10 mouse cellular contexts compared by ENCODE assay signal in the genomic region with DNA sequence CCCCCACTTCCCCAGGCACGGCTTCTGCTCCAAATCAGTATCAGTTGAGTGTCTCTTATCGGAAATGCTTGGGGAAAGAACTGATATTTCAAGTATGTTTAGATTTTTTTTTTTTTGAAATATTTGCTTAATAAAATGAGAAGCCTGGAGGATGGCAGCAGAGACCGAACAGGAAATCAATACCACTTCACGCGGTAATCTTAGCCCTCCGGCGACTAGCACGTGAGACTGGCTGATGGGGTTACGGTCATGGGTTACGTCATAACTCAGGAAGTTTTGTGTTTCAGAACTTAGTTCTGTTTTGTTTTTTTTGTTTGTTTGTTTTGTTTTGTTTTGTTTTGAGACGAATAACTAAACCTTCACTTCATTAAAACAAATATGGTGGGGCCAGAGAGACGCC. TPM values are rescaled to one million over a fixed set of nuclear protein-coding genes. Genes with fewer than 3 reads are reported as not detected.
A peak's percentile ranks its signal among the peaks of the same experiment; 100 is the strongest.
DNase-seq lines count a peak whose midpoint lies in the region; ATAC-seq and TF ChIP-seq lines count a peak whose summit lies in the region.
"Had no signal": no experiment of that assay in that cellular context is flagged by ENCODE, and none has a peak within 500 bp of the region (broad histone marks: within the 10 kb centered on the region; RNA-seq: fewer than 3 reads in every experiment).

No protein-coding gene starts in this region.

- H3K9me3 ChIP-seq in heart, postnatal 0 days (replicated peaks; ENCODE audit: control insufficient read depth, low read length) = no peaks in the 10 kb centered on the region
- no peaks in the 10 kb centered on the region for H3K9me3 ChIP-seq in embryonic facial prominence, embryonic 12.5 days
- no peaks in the 10 kb centered on the region for H3K9me3 ChIP-seq in forebrain, postnatal 0 days (ENCODE audit: low read length)
- H3K9me3 ChIP-seq in midbrain, embryonic 16.5 days (replicated peaks; ENCODE audit: control insufficient read depth, low read length, poor library complexity, severe bottlenecking) = no peaks in the 10 kb centered on the region
- H3K9me3 ChIP-seq: liver, embryonic 12.5 days had no signal

- ATAC-seq in heart, postnatal 0 days (ENCODE audit: insufficient read depth, low read depth) = no peak
- ATAC-seq in embryonic facial prominence, embryonic 12.5 days (ENCODE audit: insufficient number of reproducible peaks, insufficient read depth, low FRiP score, low TSS enrichment) = no peak
- no peak for ATAC-seq in forebrain, postnatal 0 days
- ATAC-seq in midbrain, embryonic 16.5 days = no peak
- ATAC-seq: activated CD4-positive, CD25-positive, alpha-beta regulatory T cell, adult 4 months; liver, embryonic 12.5 days had no signal

- H3K4me1 ChIP-seq in heart, postnatal 0 days (ENCODE audit: control insufficient read depth, insufficient read depth) = 0 out of 2 replicates have a peak, but pooled peaks cover 17% of the 10 kb centered on the region
- peaks cover 22% of the 10 kb centered on the region; the same call in 1 of the 2 replicates for H3K4me1 ChIP-seq in embryonic facial prominence, embryonic 12.5 days
- peaks cover 12% of the 10 kb centered on the region; the same call in 1 of the 2 replicates for H3K4me1 ChIP-seq in forebrain, postnatal 0 days (ENCODE audit: insufficient read depth)
- peaks cover 28% of the 10 kb centered on the region for H3K4me1 ChIP-seq in midbrain, embryonic 16.5 days (ENCODE audit: control insufficient read depth, insufficient read depth, low read length)

- peak overlapping the region; percentile 5; the same call in 1 of the 2 replicates for H3K27ac ChIP-seq in heart, postnatal 0 days (ENCODE audit: low read depth)
- no peak overlapping the region for H3K27ac ChIP-seq in embryonic facial prominence, embryonic 12.5 days
- peak overlapping the region; percentile 83 for H3K27ac ChIP-seq in forebrain, postnatal 0 days (ENCODE audit: low read depth, low read length)
- peak overlapping the region; percentile 83 for H3K27ac ChIP-seq in midbrain, embryonic 16.5 days (ENCODE audit: low read length)
- H3K27ac ChIP-seq: liver, embryonic 12.5 days had no signal

- no peak overlapping the region for H3K9ac ChIP-seq in heart, postnatal 0 days (replicated peaks; ENCODE audit: low read depth, low read length)
- H3K9ac ChIP-seq in embryonic facial prominence, embryonic 12.5 days = no peak overlapping the region
- H3K9ac ChIP-seq in forebrain, postnatal 0 days = peak overlapping the region; percentile 54
- H3K9ac ChIP-seq in midbrain, embryonic 16.5 days (ENCODE audit: low read depth, low read length) = peak overlapping the region; percentile 54
- H3K9ac ChIP-seq: liver, embryonic 12.5 days had no signal

- no peaks in the 10 kb centered on the region for H3K36me3 ChIP-seq in heart, postnatal 0 days (replicated peaks; ENCODE audit: control insufficient read depth, insufficient read depth, low read length)
- H3K36me3 ChIP-seq in embryonic facial prominence, embryonic 12.5 days = no peaks in the 10 kb centered on the region
- no peaks in the 10 kb centered on the region for H3K36me3 ChIP-seq in forebrain, postnatal 0 days (ENCODE audit: insufficient read depth)
- H3K36me3 ChIP-seq in midbrain, embryonic 16.5 days (ENCODE audit: control insufficient read depth, insufficient read depth, low read length) = no peaks in the 10 kb centered on the region
- H3K36me3 ChIP-seq: liver, embryonic 12.5 days had no signal

- TF ChIP-seq CTCF in heart, postnatal 0 days (IDR thresholded peaks at IDR 0.05; ENCODE audit: low read depth) = no peak
- TF ChIP-seq CTCF in forebrain, postnatal 0 days (IDR thresholded peaks at IDR 0.05; ENCODE audit: low read depth) = no peak

- H3K4me3 ChIP-seq in heart, postnatal 0 days (ENCODE audit: low read depth, low read length) = no peak overlapping the region
- H3K4me3 ChIP-seq in embryonic facial prominence, embryonic 12.5 days = no peak overlapping the region
- peak overlapping the region; percentile 34 for H3K4me3 ChIP-seq in forebrain, postnatal 0 days (ENCODE audit: low read depth, low read length)
- peak overlapping the region; percentile 27 for H3K4me3 ChIP-seq in midbrain, embryonic 16.5 days (ENCODE audit: low read depth, low read length)
- H3K4me3 ChIP-seq: liver, embryonic 12.5 days had no signal

- TF ChIP-seq EP300 in heart, postnatal 0 days (IDR thresholded peaks at IDR 0.05; ENCODE audit: low read depth) = no peak

- H3K4me2 ChIP-seq in heart, postnatal 0 days (ENCODE audit: low read depth, low read length) = peak overlapping the region; percentile 51
- H3K4me2 ChIP-seq in embryonic facial prominence, embryonic 12.5 days (replicated peaks) = peak overlapping the region; percentile 8
- H3K4me2 ChIP-seq in forebrain, postnatal 0 days (ENCODE audit: low read depth) = peak overlapping the region; percentile 59
- H3K4me2 ChIP-seq in midbrain, embryonic 16.5 days (ENCODE audit: low read length) = peak overlapping the region; percentile 57
- H3K4me2 ChIP-seq: liver, embryonic 12.5 days had no signal

- WGBS in heart, postnatal 0 days = 67% methylated on average over 12 of the region's 12 CpGs
- 48% methylated on average over 12 of the region's 12 CpGs for WGBS in embryonic facial prominence, embryonic 12.5 days
- WGBS in forebrain, postnatal 0 days = 66% methylated on average over 12 of the region's 12 CpGs
- 52% methylated on average over 12 of the region's 12 CpGs for WGBS in midbrain, embryonic 16.5 days

- intact Hi-C loops in heart, postnatal 36 days (cut with DNase I) = loop anchor here (5.0 kb wide), 3 partner anchors 33 to 258 kb away; no protein-coding TSS in a partner anchor

- no peaks in the 10 kb centered on the region; the same call in 1 of the 2 replicates for H3K27me3 ChIP-seq in heart, postnatal 0 days (ENCODE audit: control insufficient read depth, insufficient read depth, low read length)
- 0 out of 2 replicates have a peak, but pooled peaks cover 2% of the 10 kb centered on the region for H3K27me3 ChIP-seq in embryonic facial prominence, embryonic 12.5 days
- no peaks in the 10 kb centered on the region for H3K27me3 ChIP-seq in forebrain, postnatal 0 days (ENCODE audit: insufficient read depth, low read length)
- H3K27me3 ChIP-seq in midbrain, embryonic 16.5 days (ENCODE audit: control insufficient read depth, insufficient read depth, low read depth, low read length) = no peaks in the 10 kb centered on the region

- DNase-seq in heart, postnatal 0 days (ENCODE audit: low spot score) = no peak
- DNase-seq in heart, postnatal 36 days = no peak
- no peak for DNase-seq in forebrain, postnatal 0 days
- DNase-seq in spleen, postnatal 4 days (ENCODE audit: low spot score in 2 of 2) = no peak
- DNase-seq in urinary bladder, postnatal 36 days (ENCODE audit: low spot score in 2 of 2) = no peak
- no peak for DNase-seq in spleen, adult 18-20 months

RNA-seq across cellular contexts. Expression of a gene that starts 16.9 kb away (rescaled TPM):
- 10.6 and 21.2 TPM in 2 replicates for total RNA-seq in heart, postnatal 0 days (2014; rRNA removed; ENCODE audit: low replicate concordance)
- polyA plus RNA-seq in heart, postnatal 0 days (2015; fragmentation: Nextera tagmentation; extraction: Ambion mirVana) = 13.2 and 14.5 TPM in 2 replicates
- 1 to 10 TPM; 2.7 to 4.8 TPM for total RNA-seq in heart, postnatal 36 days (2021)
- polyA plus RNA-seq in embryonic facial prominence, embryonic 12.5 days (2016; fragmentation: Nextera tagmentation; extraction: Ambion mirVana) = 74.0 and 75.6 TPM in 2 replicates
- 24.1 and 27.0 TPM in 2 replicates for total RNA-seq in forebrain, postnatal 0 days (2014; rRNA removed)
- 29.8 and 33.6 TPM in 2 replicates for polyA plus RNA-seq in forebrain, postnatal 0 days (2015; fragmentation: Nextera tagmentation; extraction: Ambion mirVana)
- polyA plus RNA-seq in midbrain, embryonic 16.5 days (2015; fragmentation: Nextera tagmentation; extraction: Ambion mirVana) = 26.6 and 28.4 TPM in 2 replicates

RNA-seq across cellular contexts. Expression of a gene that starts 27.7 kb away (rescaled TPM):
- 57.5 and 68.0 TPM in 2 replicates for total RNA-seq in heart, postnatal 0 days (2014; rRNA removed; ENCODE audit: low replicate concordance)
- polyA plus RNA-seq in heart, postnatal 0 days (2015; fragmentation: Nextera tagmentation; extraction: Ambion mirVana) = 47.8 and 49.8 TPM in 2 replicates
- total RNA-seq in heart, postnatal 36 days (2021) = 10 to 100 TPM; 14.2 to 14.7 TPM
- 0.17 TPM in 1 of 2 replicates, not detected in the other for polyA plus RNA-seq in embryonic facial prominence, embryonic 12.5 days (2016; fragmentation: Nextera tagmentation; extraction: Ambion mirVana)
- total RNA-seq in forebrain, postnatal 0 days (2014; rRNA removed) = 1.00 and 1.1 TPM in 2 replicates
- 0.65 and 0.77 TPM in 2 replicates for polyA plus RNA-seq in forebrain, postnatal 0 days (2015; fragmentation: Nextera tagmentation; extraction: Ambion mirVana)
- 0.25 and 0.42 TPM in 2 replicates for polyA plus RNA-seq in midbrain, embryonic 16.5 days (2015; fragmentation: Nextera tagmentation; extraction: Ambion mirVana)
- polyA plus RNA-seq: activated CD4-positive, CD25-positive, alpha-beta regulatory T cell, adult 4 months had no signal

Comparison
In these comparisons a context has a peak if more than half of its experiments do, and no peak if none do; other contexts are left out.
1. H3K4me2 ChIP-seq: peak in every context shown above with its lines; median percentile 59 in forebrain, postnatal 0 days; 57 in midbrain, embryonic 16.5 days; 51 in heart, postnatal 0 days; 8 in embryonic facial prominence, embryonic 12.5 days.
2. H3K4me3 ChIP-seq: peak in forebrain, postnatal 0 days (single experiment) and midbrain, embryonic 16.5 days (single experiment); none in heart, postnatal 0 days (single experiment) and embryonic facial prominence, embryonic 12.5 days (single experiment).
3. H3K9ac ChIP-seq: peak in forebrain, postnatal 0 days (single experiment) and midbrain, embryonic 16.5 days (single experiment); none in heart, postnatal 0 days (single experiment) and embryonic facial prominence, embryonic 12.5 days (single experiment).
4. RNA of a gene that starts 27.7 kb away (polyA plus RNA-seq): 47.8 to 49.8 TPM in heart, postnatal 0 days; 0.65 to 0.77 TPM in forebrain, postnatal 0 days, 0.25 to 0.42 TPM in midbrain, embryonic 16.5 days and 0.17 TPM in embryonic facial prominence, embryonic 12.5 days; every median in the first group is over 10 times any median in the second.